Mouse (Mus musculus) ES-Bruce4 (cell line): ENCODE data around the gene Prepl. TPM values are rescaled to one million over a fixed set of nuclear protein-coding genes. Genes with fewer than 3 reads are reported as not detected.

Source experiments
- H3K27ac ChIP-seq: 2 replicates; pipeline ENCODE4 v1.5.1; 2012; ENCODE audit warnings: low read length, inconsistent platforms; ENCODE audit not compliant: insufficient read depth
- H3K27me3 ChIP-seq: 2 replicates; pipeline ENCODE4 v1.6.1; 2012; ENCODE audit warnings: mild to moderate bottlenecking, low read length, inconsistent platforms; ENCODE audit not compliant: control insufficient read depth, poor library complexity, insufficient read depth, severe bottlenecking
- H3K36me3 ChIP-seq: 2 replicates; pipeline ENCODE4 v1.6.1; 2012; ENCODE audit warnings: inconsistent platforms, mild to moderate bottlenecking, low read length, moderate library complexity; ENCODE audit not compliant: control insufficient read depth, poor library complexity, insufficient read depth, severe bottlenecking
- H3K4me1 ChIP-seq: one replicate; pipeline ENCODE4 v1.8.1; 2011; ENCODE audit warnings: low read length; ENCODE audit not compliant: control insufficient read depth, insufficient read depth
- H3K4me3 ChIP-seq: 2 replicates; pipeline ENCODE4 v1.5.1; 2011; ENCODE audit warnings: low read depth, mild to moderate bottlenecking, low read length
- H3K9ac ChIP-seq: 2 replicates; pipeline ENCODE4 v1.6.1; 2012; ENCODE audit warnings: low read depth, mild to moderate bottlenecking, inconsistent platforms; ENCODE audit not compliant: poor library complexity, severe bottlenecking
- H3K9me3 ChIP-seq: replicated peaks from 2 replicates; pipeline ENCODE4 v1.6.1; 2012; ENCODE audit warnings: mild to moderate bottlenecking, low read length, inconsistent platforms; ENCODE audit not compliant: control insufficient read depth, poor library complexity, insufficient read depth, severe bottlenecking
- CTCF ChIP-seq: IDR thresholded peaks from one replicate; pipeline ENCODE4 v1.8.1; 2011; ENCODE audit warnings: low read depth, low read length
- EP300 ChIP-seq: IDR thresholded peaks from 2 replicates; pipeline ENCODE4 v1.6.1; 2011; ENCODE audit warnings: low read depth, low read length; ENCODE audit not compliant: insufficient read depth
- POLR2A ChIP-seq: IDR thresholded peaks from one replicate; pipeline ENCODE4 v1.8.1; 2011; ENCODE audit warnings: low read length; ENCODE audit not compliant: insufficient read depth
- polyA plus RNA-seq: library from polyadenylated mRNA; stranded (reverse); fragments of >200 nt; gene quantifications from 2 replicates; pipeline ENCODE4 v1.2.4, GENCODE M21; 2011; ENCODE audit warnings: low read depth; ENCODE audit not compliant: missing spikeins, insufficient read depth, insufficient read length

Prepl gene
- polyA plus RNA-seq, 1 experiment, result 32.4 TPM

DNA sequence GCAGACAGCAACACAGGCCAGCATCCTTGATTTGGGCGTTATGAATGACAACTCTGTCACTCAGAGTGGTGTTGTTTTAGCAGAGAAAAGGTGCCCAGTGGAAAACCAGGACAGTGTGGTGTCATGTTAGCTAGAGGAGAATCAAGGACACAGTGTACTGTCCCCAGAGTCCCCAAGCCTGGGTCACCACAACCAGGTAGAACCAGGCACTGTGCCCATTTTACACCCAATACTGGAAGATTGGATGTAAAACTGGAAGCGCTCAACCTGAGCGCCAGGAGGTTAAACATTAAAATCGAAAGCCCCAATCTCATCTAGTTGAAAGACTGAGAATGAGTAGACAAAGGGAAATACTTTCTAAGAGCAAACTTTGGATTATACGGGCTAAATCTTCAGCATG is 45.6 kb downstream of the Prepl start:
- Histone ChIP-seq H3K4me1 (no peaks in the 10 kb centered on the region), H3K27ac (no peak overlapping the region), H3K9ac (no peak overlapping the region), H3K4me3 (no peak overlapping the region), H3K27me3 (no peaks in the 10 kb centered on the region), H3K36me3 (no peaks in the 10 kb centered on the region), H3K9me3 (no peaks in the 10 kb centered on the region)
- TF ChIP-seq POLR2A (no peak), EP300 (no peak)

DNA sequence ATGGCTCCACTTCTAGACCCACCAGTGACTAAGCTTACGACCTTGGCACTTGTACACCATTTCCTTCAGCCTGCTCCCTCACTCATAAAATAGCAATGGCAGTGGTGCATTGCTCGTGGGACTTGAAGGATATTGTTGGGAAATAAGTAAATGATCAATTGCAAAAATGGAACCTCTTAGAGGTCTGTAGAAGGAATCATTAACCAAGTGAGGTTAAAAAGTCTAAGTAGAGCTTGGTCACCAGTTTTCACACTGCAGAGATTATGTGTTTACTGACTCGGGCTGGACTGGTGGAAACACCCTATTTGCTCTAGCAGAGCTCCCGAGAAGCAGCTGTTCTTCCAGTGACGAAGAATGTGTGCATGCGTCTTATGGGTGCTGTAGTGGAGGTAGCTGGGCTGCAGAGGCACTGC is 46.6 kb downstream of the Prepl start:
- Histone ChIP-seq H3K4me1 (no peaks in the 10 kb centered on the region), H3K9ac (no peak overlapping the region), H3K27ac (no peak overlapping the region), H3K36me3 (no peaks in the 10 kb centered on the region), H3K9me3 (no peaks in the 10 kb centered on the region), H3K27me3 (no peaks in the 10 kb centered on the region), H3K4me3 (no peak overlapping the region)
- no peak for TF ChIP-seq POLR2A
- no peak for TF ChIP-seq CTCF

DNA sequence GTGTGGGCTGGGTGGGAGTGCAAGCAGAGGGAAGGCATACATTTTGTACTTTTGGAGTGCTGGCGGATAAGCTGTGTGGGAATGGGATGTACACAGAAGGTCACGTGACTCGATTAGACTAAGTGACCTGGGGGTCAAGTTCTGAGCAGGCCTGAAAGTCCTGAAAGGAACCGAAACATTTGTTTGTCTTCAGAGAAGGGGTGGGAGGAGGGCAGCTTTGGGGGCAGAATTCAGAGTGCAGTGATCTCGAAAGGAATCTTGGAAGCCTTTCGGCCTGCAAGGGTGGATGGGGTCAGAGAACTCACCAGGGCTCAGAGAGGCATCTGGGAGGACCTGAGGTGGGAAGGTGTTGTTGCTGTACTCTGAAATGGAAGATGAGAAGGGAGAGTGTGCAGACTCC is 47.6 kb downstream of the Prepl start:
- Histone ChIP-seq H3K36me3 (no peaks in the 10 kb centered on the region), H3K4me3 (no peak overlapping the region), H3K9me3 (no peaks in the 10 kb centered on the region), H3K4me1 (no peaks in the 10 kb centered on the region), H3K9ac (no peak overlapping the region), H3K27me3 (no peaks in the 10 kb centered on the region), H3K27ac (no peak overlapping the region)
- no peak for TF ChIP-seq CTCF
- no peak for TF ChIP-seq EP300
- TF ChIP-seq POLR2A, result no peak

DNA sequence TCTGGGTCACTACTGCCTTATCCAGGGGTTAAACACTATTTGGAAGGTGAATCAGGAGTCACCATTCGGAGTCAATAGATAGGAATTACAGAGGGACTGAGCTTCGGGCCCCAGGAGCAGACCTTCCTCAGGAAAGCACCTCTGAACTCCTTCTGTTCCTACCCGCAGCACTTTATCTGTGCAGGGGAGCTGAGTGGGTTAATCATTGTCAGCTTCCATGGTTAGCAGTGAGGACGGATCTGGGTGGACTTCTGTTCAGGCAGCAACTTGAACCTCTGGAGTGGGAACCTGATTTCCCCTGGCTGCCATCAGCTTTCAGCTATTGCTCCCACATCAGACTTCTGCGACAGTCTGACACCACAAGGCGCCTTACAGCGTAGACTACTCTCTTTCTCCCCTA is 49.1 kb downstream of the Prepl start:
- Histone ChIP-seq H3K27me3 (no peaks in the 10 kb centered on the region), H3K9me3 (no peaks in the 10 kb centered on the region), H3K27ac (no peak overlapping the region), H3K36me3 (no peaks in the 10 kb centered on the region), H3K4me3 (no peak overlapping the region), H3K9ac (no peak overlapping the region), H3K4me1 (no peaks in the 10 kb centered on the region)
- TF ChIP-seq EP300 (no peak), CTCF (no peak), POLR2A (no peak)

DNA sequence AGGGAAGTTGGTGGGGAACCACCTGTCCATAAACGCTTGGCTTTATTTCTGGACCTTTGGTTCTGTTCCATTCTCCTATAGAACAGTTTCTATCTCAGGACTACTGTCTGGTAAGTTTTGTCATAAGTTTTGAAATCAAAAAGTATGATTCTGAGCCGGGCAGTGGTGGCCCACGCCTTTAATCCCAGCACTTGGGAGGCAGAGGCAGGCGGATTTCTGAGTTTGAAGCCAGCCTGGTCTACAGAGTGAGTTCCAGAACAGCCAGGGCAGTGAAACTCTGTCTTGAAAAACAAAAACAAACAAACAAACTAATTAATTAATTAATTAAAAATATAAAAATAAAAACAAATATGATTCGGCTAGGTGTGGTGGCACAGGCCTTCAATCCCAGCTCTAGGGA is 51.3 kb downstream of the Prepl start:
- no peak overlapping the region for H3K4me3 ChIP-seq
- no peak for TF ChIP-seq EP300
- TF ChIP-seq CTCF, result no peak
- TF ChIP-seq POLR2A, result no peak
- H3K9ac ChIP-seq, result no peak overlapping the region
- no peaks in the 10 kb centered on the region for H3K9me3 ChIP-seq
- H3K27ac ChIP-seq, result no peak overlapping the region
- H3K36me3 ChIP-seq, result no peaks in the 10 kb centered on the region
- no peaks in the 10 kb centered on the region for H3K27me3 ChIP-seq
- no peaks in the 10 kb centered on the region for H3K4me1 ChIP-seq

- TF ChIP-seq POLR2A, result no peak
- peak; percentile 1 for TF ChIP-seq CTCF
- Histone ChIP-seq H3K9ac (no peak overlapping the region), H3K36me3 (no peaks in the 10 kb centered on the region), H3K9me3 (no peaks in the 10 kb centered on the region), H3K27me3 (no peaks in the 10 kb centered on the region), H3K4me3 (no peak overlapping the region), H3K27ac (no peak overlapping the region), H3K4me1 (no peaks in the 10 kb centered on the region)
Observed at GRCm38 (mm10) chr17:85038311-85038710, 51.7 kb downstream of the Prepl start.

- TF ChIP-seq EP300, result no peak
- no peak for TF ChIP-seq CTCF
- no peak for TF ChIP-seq POLR2A
- H3K4me3 ChIP-seq, result no peak overlapping the region
- H3K9me3 ChIP-seq, result no peaks in the 10 kb centered on the region
- H3K9ac ChIP-seq, result no peak overlapping the region
- no peaks in the 10 kb centered on the region for H3K36me3 ChIP-seq
- H3K4me1 ChIP-seq, result no peaks in the 10 kb centered on the region
- no peaks in the 10 kb centered on the region for H3K27me3 ChIP-seq
- H3K27ac ChIP-seq, result no peak overlapping the region
Observed at GRCm38 (mm10) chr17:85037855-85038254, 52.2 kb downstream of the Prepl start.
